Mouse (Mus musculus): ENCODE measurements at regions not wholly inside any gene's neighbourhood (a gene's known extent, or its start where the extent isn't known, plus 50 kb on each side); places are given as distances from the start of the nearest gene placed in this dataset.

DNA sequence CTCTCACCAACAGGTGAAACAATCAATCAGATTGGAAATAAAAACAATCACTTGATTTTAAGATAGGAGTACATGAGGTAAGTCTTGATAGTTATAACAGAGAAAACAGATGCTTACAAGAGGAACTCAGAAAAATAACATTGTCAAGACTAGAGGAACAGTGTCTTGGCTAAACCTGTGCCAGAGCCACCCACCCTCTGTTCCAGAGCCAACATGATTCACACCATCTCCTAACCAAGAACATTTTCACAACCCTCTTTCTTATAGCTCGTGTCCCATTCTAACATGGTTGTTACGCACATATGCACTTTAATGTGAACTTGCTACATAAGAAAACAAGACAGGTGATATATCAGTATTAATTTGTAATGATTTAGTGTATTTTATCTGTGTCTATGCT, 565.6 kb downstream of the Defb40 start:
- no peak for ATAC-seq (ENCODE audit: low FRiP score)
- Histone ChIP-seq H3K36me3 (no peaks in the 10 kb centered on the region), H3K27ac (no peak overlapping the region), H3K27me3 (no peaks in the 10 kb centered on the region), H3K4me3 (no peak overlapping the region), H3K9me3 (no peaks in the 10 kb centered on the region), H3K4me2 (no peak overlapping the region), H3K9ac (no peak overlapping the region), H3K4me1 (replicated peaks) (no peaks in the 10 kb centered on the region)
- WGBS = 92% methylated on average over 2 of the region's 2 CpGs

DNA sequence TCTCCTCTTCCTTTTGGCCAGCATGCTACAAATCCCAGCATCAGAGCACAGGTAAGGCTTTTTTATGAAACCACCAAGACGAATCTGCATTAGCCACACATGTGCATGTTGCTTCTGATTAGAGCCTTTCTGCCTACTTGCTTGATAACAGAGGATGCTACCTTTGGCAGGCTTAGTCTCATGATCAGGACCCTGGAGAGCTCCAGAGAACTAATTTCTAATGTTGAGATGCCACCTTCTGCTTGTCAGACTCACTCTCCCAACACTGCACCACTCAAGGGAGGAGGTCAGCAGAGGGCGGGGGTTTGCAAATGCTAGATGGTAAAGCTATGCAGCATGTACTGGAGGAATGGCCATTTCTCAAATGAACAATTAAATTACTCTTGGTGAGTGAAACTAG, 571.6 kb downstream of the Defb40 start:
- Histone ChIP-seq H3K9ac (no peak overlapping the region), H3K9me3 (no peaks in the 10 kb centered on the region), H3K4me2 (no peak overlapping the region), H3K27me3 (no peaks in the 10 kb centered on the region), H3K4me1 (replicated peaks) (no peaks in the 10 kb centered on the region), H3K36me3 (no peaks in the 10 kb centered on the region), H3K27ac (no peak overlapping the region), H3K4me3 (no peak overlapping the region)
- no peak for ATAC-seq (ENCODE audit: low FRiP score)
- WGBS = 80% methylated on average over 2 of the region's 2 CpGs

DNA sequence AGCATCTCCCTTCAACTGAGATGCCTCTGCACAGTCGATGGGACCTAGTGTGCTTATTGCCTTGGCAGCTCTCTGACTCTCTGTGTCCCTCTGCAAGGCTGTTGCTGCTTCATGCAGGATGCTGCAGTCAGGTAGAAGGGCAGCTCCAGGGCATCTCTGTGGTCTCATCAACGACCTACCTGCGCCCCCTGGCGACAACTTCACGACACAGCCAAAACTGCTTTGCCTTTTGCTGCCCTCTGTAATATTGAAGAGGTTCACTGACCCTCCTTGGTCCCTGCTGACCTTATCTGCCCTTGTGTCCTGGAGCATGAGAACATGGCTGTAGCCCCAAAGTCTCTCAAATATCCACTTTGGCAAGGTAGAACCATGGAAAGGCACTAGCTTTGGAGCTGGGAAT, 589.7 kb downstream of the Defb40 start:
- Histone ChIP-seq H3K27me3 (no peaks in the 10 kb centered on the region), H3K9ac (no peak overlapping the region), H3K36me3 (no peaks in the 10 kb centered on the region), H3K9me3 (no peaks in the 10 kb centered on the region), H3K4me1 (replicated peaks) (no peaks in the 10 kb centered on the region), H3K27ac (no peak overlapping the region), H3K4me2 (no peak overlapping the region), H3K4me3 (no peak overlapping the region)
- WGBS = 5% methylated on average over 5 of the region's 5 CpGs
- peak; percentile 80; the same call in 1 of the 2 replicates for ATAC-seq (ENCODE audit: low FRiP score)

DNA sequence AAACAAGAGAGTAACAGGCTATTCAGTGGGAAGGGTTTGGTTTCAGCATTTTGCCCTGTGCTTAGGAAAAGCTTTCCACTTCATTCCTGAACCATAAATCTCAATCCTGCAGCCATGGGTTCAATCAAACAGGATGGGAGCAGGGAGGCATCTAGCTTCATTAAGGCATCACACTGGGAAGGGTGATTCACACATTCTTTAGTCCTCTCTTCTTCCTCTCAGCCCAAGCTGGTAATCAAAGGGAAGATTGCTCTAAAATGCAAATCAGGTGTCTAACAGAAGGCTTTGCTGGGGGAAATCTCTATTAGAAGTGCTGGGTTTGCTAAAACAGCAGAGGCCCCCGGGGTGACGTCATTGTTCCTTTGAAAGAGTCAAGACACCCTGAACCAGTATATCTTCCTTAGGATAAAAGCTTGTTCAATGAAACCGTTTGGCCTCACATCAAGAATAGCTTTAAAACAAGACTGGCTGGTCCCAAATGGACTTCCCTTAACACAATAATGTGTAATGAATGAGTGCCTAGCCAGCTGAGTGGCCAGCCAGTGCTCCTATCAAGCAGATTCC, 596.4 kb downstream of the Defb40 start:
- WGBS = 12% methylated on average over 3 of the region's 3 CpGs
- ATAC-seq (ENCODE audit: low FRiP score) = no peak
- no peaks in the 10 kb centered on the region for H3K36me3 ChIP-seq
- no peaks in the 10 kb centered on the region for H3K4me1 ChIP-seq (replicated peaks)
- H3K27me3 ChIP-seq = no peaks in the 10 kb centered on the region
- no peak overlapping the region for H3K27ac ChIP-seq
- no peaks in the 10 kb centered on the region for H3K9me3 ChIP-seq
- no peak overlapping the region for H3K4me3 ChIP-seq
- H3K4me2 ChIP-seq = no peak overlapping the region
- H3K9ac ChIP-seq = no peak overlapping the region

DNA sequence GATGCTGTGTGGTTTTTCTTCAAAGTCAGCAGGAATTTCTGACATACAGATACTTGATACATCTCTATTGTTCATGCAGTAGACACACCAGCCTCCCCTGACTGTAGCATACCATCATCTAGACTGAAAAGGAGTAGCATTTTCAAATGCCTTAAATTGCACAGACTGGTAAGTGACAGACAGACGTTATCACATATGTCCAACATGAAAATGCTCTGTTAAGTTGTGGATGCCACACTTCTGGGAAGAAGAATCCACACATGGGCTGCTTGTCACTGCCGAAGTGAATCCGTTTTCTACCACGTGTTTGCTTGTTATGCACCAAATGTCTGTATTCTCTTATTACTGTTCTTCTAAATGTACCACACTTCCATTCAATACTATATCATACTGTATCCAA, 629.3 kb downstream of the Defb40 start:
- Histone ChIP-seq H3K4me2 (no peak overlapping the region), H3K4me3 (no peak overlapping the region), H3K36me3 (no peaks in the 10 kb centered on the region), H3K9ac (no peak overlapping the region), H3K4me1 (replicated peaks) (no peaks in the 10 kb centered on the region), H3K27ac (no peak overlapping the region), H3K27me3 (no peaks in the 10 kb centered on the region), H3K9me3 (no peaks in the 10 kb centered on the region)
- no peak for ATAC-seq (ENCODE audit: low FRiP score)
- 87% methylated on average over 4 of the region's 4 CpGs for WGBS

DNA sequence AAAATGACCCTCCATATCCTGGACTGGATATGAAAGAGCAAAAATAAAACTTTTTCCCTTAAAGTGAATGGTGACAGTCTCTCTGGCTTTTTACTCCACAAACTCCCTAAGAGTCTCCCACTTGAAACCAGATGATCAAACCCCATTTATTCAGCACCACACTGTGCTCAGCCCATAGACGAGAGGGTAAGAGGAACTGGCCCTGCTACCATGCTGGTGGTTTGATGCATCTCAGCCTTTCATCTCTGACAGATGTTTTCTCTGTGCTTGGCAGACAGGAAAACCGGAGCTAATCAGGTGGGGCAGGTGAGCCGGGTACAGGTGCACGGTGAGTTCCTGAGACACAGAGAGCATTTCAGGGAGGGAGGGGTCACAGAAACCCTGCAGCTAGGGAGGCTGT, 631.8 kb downstream of the Defb40 start:
- H3K4me1 ChIP-seq (replicated peaks) = no peaks in the 10 kb centered on the region
- no peak overlapping the region for H3K9ac ChIP-seq
- no peak overlapping the region for H3K4me3 ChIP-seq
- no peaks in the 10 kb centered on the region for H3K36me3 ChIP-seq
- no peak for ATAC-seq (ENCODE audit: low FRiP score)
- H3K4me2 ChIP-seq = no peak overlapping the region
- H3K27ac ChIP-seq = no peak overlapping the region
- 64% methylated on average over 4 of the region's 4 CpGs for WGBS
- no peaks in the 10 kb centered on the region for H3K9me3 ChIP-seq
- no peaks in the 10 kb centered on the region for H3K27me3 ChIP-seq

DNA sequence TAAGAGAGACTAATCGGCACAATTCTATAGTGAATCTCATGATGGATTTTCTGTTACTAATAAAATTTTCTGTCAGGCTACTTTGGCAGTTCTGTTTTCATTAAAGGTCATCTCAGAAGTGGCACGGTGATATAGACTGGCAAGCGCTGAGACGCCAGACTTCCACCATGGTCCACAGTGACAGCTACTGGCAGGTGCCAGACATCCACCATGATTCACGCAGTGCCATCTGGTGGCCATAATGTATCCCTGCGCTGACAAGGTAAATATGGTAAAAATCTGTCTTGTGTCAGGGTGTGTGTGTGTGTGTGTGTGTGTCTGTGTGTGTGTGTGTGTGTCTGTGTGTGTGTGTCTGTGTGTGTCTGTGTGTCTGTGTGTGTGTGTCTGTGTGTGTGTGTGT, 632.7 kb downstream of the Defb40 start:
- H3K27me3 ChIP-seq = no peaks in the 10 kb centered on the region
- H3K4me2 ChIP-seq = no peak overlapping the region
- H3K9me3 ChIP-seq = no peaks in the 10 kb centered on the region
- peak; percentile 78; the same call in 1 of the 2 replicates for ATAC-seq (ENCODE audit: low FRiP score)
- no peak overlapping the region for H3K4me3 ChIP-seq
- H3K36me3 ChIP-seq = no peaks in the 10 kb centered on the region
- H3K27ac ChIP-seq = no peak overlapping the region
- H3K4me1 ChIP-seq (replicated peaks) = no peaks in the 10 kb centered on the region
- 29% methylated on average over 6 of the region's 6 CpGs for WGBS
- H3K9ac ChIP-seq = no peak overlapping the region

DNA sequence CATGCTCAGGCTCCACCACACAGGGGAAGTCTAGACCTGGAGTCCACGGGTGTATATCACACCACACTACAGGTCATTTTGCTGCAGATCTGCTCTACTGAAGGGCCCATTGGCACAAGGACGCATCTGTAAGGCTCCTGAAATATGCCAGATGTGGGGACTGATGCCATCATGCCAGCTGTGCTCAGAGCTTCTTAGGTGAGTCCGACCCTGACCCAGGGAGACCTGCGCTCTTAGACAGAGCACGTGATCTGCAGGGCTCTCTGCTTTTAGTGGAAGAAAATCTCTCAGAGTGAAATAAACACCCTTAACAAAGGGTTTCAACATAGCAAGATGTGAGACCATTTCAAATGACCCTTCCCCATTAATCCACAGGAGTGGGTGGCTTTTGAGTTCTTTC, 633.2 kb downstream of the Defb40 start:
- Histone ChIP-seq H3K4me1 (replicated peaks) (no peaks in the 10 kb centered on the region), H3K4me3 (no peak overlapping the region), H3K4me2 (no peak overlapping the region), H3K36me3 (no peaks in the 10 kb centered on the region), H3K27me3 (no peaks in the 10 kb centered on the region), H3K9me3 (no peaks in the 10 kb centered on the region), H3K27ac (no peak overlapping the region), H3K9ac (no peak overlapping the region)
- peak; percentile 57; the same call in 1 of the 2 replicates for ATAC-seq (ENCODE audit: low FRiP score)
- 83% methylated on average over 5 of the region's 5 CpGs for WGBS

DNA sequence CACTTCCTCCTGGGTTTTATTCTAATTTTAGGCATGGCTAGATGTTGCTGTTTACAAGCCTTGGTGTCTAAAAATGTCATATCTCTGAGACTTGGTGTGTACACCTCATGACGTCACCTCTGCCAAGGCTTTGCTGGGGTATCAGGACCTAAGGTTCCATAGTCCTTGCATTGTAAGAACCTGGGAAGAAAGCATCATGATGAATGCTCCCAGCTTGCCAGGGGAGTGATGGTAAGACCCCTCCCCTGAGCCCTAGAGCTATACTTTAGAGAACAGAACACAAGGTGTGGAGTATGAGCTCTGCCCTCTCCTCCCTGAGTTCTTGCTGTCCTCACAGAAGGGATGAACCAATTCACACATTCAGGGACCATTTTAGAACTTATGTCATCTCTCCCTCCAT, 642.5 kb downstream of the Defb40 start:
- Histone ChIP-seq H3K27ac (no peak overlapping the region), H3K9me3 (no peaks in the 10 kb centered on the region), H3K27me3 (no peaks in the 10 kb centered on the region), H3K9ac (no peak overlapping the region), H3K36me3 (no peaks in the 10 kb centered on the region), H3K4me1 (replicated peaks) (no peaks in the 10 kb centered on the region), H3K4me2 (no peak overlapping the region), H3K4me3 (no peak overlapping the region)
- no peak for ATAC-seq (ENCODE audit: low FRiP score)
- WGBS = 86% methylated on average over 1 of the region's 1 CpGs

DNA sequence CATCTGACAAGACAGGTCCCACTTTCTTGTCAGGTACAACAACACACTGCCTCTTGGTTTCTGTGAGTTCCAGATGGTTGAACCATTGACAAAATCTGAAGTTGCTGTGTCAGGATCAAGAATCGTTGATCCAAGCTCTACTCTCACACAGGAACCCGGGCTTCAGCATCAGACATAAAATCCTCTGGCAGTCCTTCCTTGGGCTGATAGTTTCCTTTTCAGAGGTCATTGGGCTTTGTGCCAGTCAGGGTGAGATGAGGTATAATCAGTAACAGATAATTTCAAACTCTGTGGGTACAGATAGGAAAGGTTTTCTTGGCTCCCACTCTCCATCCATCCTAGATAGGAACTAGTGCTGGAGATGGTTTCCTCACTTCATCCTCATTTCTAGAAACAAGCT, 649.5 kb downstream of the Defb40 start:
- H3K4me2 ChIP-seq = no peak overlapping the region
- H3K27me3 ChIP-seq = no peaks in the 10 kb centered on the region
- no peak overlapping the region for H3K27ac ChIP-seq
- H3K4me1 ChIP-seq (replicated peaks) = no peaks in the 10 kb centered on the region
- no peak overlapping the region for H3K4me3 ChIP-seq
- no peaks in the 10 kb centered on the region for H3K36me3 ChIP-seq
- H3K9ac ChIP-seq = no peak overlapping the region
- no peak for ATAC-seq (ENCODE audit: low FRiP score)
- 97% methylated on average over 2 of the region's 2 CpGs for WGBS
- H3K9me3 ChIP-seq = no peaks in the 10 kb centered on the region

DNA sequence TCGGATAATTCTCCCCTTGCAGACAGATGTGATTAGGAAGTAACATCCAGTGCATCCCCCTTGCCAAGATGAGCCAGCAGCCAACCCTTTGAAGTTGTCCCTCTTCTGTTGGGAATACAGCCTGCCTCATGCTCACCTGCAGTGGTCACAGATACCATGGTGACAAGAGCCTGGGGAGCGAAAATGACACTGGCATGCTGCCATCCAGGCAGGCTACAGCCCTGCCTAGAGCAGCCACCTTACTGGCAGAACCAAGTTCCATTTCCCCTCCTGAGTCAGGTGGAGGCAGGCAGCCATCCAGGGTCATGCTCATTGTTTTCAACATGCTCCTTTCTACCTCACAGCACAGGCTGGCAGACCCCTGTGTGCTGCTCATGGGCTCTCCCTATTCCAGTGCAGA, 661.6 kb downstream of the Defb40 start:
- no peak overlapping the region for H3K4me2 ChIP-seq
- WGBS = 74% methylated on average over 2 of the region's 2 CpGs
- H3K27me3 ChIP-seq = no peaks in the 10 kb centered on the region
- H3K36me3 ChIP-seq = no peaks in the 10 kb centered on the region
- no peak overlapping the region for H3K9ac ChIP-seq
- H3K4me3 ChIP-seq = no peak overlapping the region
- H3K27ac ChIP-seq = no peak overlapping the region
- H3K4me1 ChIP-seq (replicated peaks) = peaks cover 6% of the 10 kb centered on the region; the same call in 1 of the 2 replicates
- ATAC-seq (ENCODE audit: low FRiP score) = no peak
- H3K9me3 ChIP-seq = no peaks in the 10 kb centered on the region

DNA sequence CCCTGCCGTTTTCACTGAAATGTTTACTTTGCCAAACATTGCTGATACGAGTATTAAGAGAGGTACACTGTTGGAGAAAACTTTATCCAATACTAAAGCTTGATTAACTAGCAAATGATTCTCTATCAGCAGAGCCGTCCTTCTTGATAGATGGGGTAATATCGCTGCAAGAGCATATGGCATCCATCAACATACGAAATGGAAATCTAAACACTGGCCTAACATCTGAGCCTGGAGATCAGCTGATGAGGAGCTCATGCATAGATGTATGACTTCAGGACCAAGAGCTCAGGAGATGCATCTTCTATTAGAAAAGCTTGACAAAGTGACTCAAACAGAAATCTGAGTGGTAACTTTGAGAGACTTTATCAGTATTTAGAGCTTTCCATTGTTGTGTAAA, 666.5 kb downstream of the Defb40 start:
- Histone ChIP-seq H3K36me3 (no peaks in the 10 kb centered on the region), H3K9me3 (no peaks in the 10 kb centered on the region), H3K4me2 (no peak overlapping the region), H3K4me1 (replicated peaks) (peaks cover 4% of the 10 kb centered on the region; the same call in 1 of the 2 replicates), H3K9ac (no peak overlapping the region), H3K27me3 (no peaks in the 10 kb centered on the region), H3K27ac (no peak overlapping the region), H3K4me3 (no peak overlapping the region)
- WGBS = 46% methylated on average over 5 of the region's 5 CpGs
- ATAC-seq (ENCODE audit: low FRiP score) = 0 out of 2 replicates have a peak, but pooled peaks have one; percentile 43

DNA sequence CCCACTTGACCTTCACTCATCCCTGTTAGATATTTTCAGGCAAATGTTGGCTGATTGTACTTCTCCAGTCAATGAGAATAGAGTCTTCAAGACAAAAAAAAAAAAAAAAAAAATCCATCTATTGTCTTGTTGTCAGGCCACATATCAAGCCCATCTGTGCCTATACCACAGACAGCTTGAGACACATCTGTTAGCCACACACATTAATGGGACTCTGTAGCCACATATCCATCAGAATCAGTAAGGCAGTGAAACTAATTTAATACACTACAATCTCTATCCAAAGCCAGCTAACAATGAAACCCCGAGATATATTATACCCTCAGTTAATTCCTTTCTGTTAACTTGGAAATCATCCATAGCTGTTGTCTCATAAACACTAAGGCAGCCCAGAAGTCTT, 667.1 kb downstream of the Defb40 start:
- no peak overlapping the region for H3K4me3 ChIP-seq
- no peaks in the 10 kb centered on the region for H3K36me3 ChIP-seq
- ATAC-seq (ENCODE audit: low FRiP score) = peak; percentile 87
- H3K27ac ChIP-seq = 0 out of 2 replicates have a peak overlapping the region, but pooled peaks have one; percentile 64
- no peaks in the 10 kb centered on the region for H3K4me1 ChIP-seq (replicated peaks)
- 34% methylated on average over 1 of the region's 1 CpGs for WGBS
- H3K27me3 ChIP-seq = no peaks in the 10 kb centered on the region
- H3K4me2 ChIP-seq = no peak overlapping the region
- no peak overlapping the region for H3K9ac ChIP-seq
- H3K9me3 ChIP-seq = no peaks in the 10 kb centered on the region
